Mouse (Mus musculus): ENCODE results near the gene Ldlrad3. TPM values are rescaled to one million over a fixed set of nuclear protein-coding genes. Genes with fewer than 3 reads are reported as not detected.

Gene Ldlrad3
- polyA plus RNA-seq, 1 experiment: 3.7 TPM

GRCm38 (mm10) chr2:102216817-102217216 lies 30.6 kb upstream of the Ldlrad3 start:
- no peak overlapping the region for H3K4me3 ChIP-seq (replicated peaks; ENCODE audit: control insufficient read depth, low read depth, low read length)
- 76% methylated on average over 1 of the region's 1 CpGs for WGBS

DNA sequence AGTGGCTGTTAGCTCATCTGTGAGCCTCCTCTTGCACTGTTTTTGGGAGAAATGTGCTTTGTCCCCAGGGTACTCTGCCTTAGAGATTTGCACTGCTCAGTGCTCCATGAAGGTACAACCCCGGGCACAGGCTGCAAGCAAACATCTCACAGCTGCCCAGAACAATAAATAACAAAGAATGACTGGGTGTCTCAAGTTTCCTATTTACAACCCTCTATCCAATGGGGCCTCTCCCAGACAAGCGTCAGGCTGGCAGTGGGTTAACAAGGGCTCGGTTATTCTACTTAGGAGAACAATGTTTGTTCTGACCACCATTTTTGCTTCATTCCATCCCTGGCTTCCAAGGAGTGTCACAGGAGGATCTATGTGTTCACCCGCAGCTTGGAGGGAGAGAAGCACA lies 25.9 kb upstream of the Ldlrad3 start:
- Histone ChIP-seq H3K4me3 (replicated peaks; ENCODE audit: control insufficient read depth, low read depth, low read length) (no peak overlapping the region), H3K27ac (ENCODE audit: control insufficient read depth, insufficient read depth, low read depth, low read length, poor library complexity) (no peak overlapping the region), H3K4me1 (ENCODE audit: control insufficient read depth, insufficient read depth, low read length) (no peaks in the 10 kb centered on the region)
- no peak for TF ChIP-seq CTCF (IDR thresholded peaks at IDR 0.05; ENCODE audit: control insufficient read depth, insufficient read depth, low read length)
- no peak for TF ChIP-seq POLR2A (IDR thresholded peaks at IDR 0.05; ENCODE audit: borderline replicate concordance, control insufficient read depth, low read depth, low read length)
- 55% methylated on average over 4 of the region's 4 CpGs for WGBS

More at GRCm38 (mm10) chr2:102216817-102217216, 30.6 kb upstream of the Ldlrad3 start:
- H3K27ac ChIP-seq (ENCODE audit: control insufficient read depth, insufficient read depth, low read depth, low read length, poor library complexity): no peak overlapping the region
- TF ChIP-seq POLR2A (IDR thresholded peaks at IDR 0.05; ENCODE audit: borderline replicate concordance, control insufficient read depth, low read depth, low read length): no peak
- no peak for TF ChIP-seq CTCF (IDR thresholded peaks at IDR 0.05; ENCODE audit: control insufficient read depth, insufficient read depth, low read length)
- H3K4me1 ChIP-seq (ENCODE audit: control insufficient read depth, insufficient read depth, low read length): no peaks in the 10 kb centered on the region

DNA sequence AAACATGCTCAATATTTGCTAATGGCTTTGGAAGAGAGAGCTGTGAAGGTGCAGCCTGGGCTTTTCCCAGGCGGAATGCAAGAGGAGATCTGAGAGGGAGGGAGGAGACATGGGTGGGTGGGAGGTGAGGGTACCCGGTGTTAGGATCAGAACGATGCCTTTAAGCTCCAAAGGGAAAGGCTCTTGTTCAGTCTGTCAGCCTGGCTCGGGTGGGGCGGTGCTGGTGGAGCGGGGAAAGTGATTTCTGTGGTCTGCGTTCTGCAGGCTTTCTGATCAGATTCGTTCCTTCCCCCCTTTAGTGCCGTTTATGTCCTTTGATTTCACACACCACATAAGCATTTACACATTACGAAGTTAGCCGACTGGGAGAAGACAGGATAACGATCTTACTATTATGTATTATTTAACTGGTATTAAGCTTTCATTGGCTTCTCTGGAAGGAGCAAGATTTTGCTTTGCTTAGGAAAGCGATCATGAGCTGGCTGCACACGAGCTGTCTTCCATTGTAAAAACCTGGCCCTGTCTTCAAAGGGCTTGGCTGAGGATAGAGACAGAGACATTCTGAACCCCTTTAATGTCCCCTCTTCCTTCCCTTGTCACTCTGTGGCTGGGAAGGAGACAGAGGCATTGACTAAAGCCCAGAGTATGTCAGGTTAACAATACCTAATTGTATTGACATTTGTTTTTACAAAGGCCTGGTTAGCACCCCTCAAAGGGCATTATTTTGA lies 19.7 kb upstream of the Ldlrad3 start:
- Histone ChIP-seq H3K27ac (ENCODE audit: control insufficient read depth, insufficient read depth, low read depth, low read length, poor library complexity) (no peak overlapping the region), H3K4me3 (replicated peaks; ENCODE audit: control insufficient read depth, low read depth, low read length) (no peak overlapping the region), H3K4me1 (ENCODE audit: control insufficient read depth, insufficient read depth, low read length) (peaks cover 1% of the 10 kb centered on the region)
- no peak for TF ChIP-seq CTCF (IDR thresholded peaks at IDR 0.05; ENCODE audit: control insufficient read depth, insufficient read depth, low read length)
- 44% methylated on average over 14 of the region's 14 CpGs for WGBS

DNA sequence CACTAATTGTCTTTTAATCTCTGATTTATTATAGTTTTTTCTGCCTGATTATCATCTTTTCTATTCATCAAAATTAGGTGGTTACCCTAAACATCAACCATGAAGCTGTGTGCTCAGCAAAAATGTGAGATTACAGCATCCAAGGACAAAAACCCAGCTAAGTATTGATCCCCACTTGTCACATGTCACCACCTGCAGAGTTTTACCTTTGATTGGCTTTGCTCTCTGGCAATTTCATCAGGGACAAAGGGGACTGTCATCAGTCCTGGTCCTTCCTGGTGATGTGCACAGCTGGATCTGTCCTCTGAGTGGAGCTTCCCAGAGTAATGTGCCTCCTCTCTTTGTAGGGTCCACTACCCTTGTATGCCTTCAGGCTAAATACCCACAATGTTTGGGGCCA lies 17.3 kb upstream of the Ldlrad3 start:
- no peak for TF ChIP-seq POLR2A (IDR thresholded peaks at IDR 0.05; ENCODE audit: borderline replicate concordance, control insufficient read depth, low read depth, low read length)
- no peak for TF ChIP-seq CTCF (IDR thresholded peaks at IDR 0.05; ENCODE audit: control insufficient read depth, insufficient read depth, low read length)
- peaks cover 1% of the 10 kb centered on the region for H3K4me1 ChIP-seq (ENCODE audit: control insufficient read depth, insufficient read depth, low read length)
- H3K27ac ChIP-seq (ENCODE audit: control insufficient read depth, insufficient read depth, low read depth, low read length, poor library complexity): no peak overlapping the region
- no peak overlapping the region for H3K4me3 ChIP-seq (replicated peaks; ENCODE audit: control insufficient read depth, low read depth, low read length)

- Histone ChIP-seq H3K4me3 (replicated peaks; ENCODE audit: control insufficient read depth, low read depth, low read length) (no peak overlapping the region), H3K4me1 (ENCODE audit: control insufficient read depth, insufficient read depth, low read length) (peaks cover 1% of the 10 kb centered on the region), H3K27ac (ENCODE audit: control insufficient read depth, insufficient read depth, low read depth, low read length, poor library complexity) (no peak overlapping the region)
- 58% methylated on average over 2 of the region's 2 CpGs for WGBS
- TF ChIP-seq CTCF (IDR thresholded peaks at IDR 0.05; ENCODE audit: control insufficient read depth, insufficient read depth, low read length): no peak
- TF ChIP-seq POLR2A (IDR thresholded peaks at IDR 0.05; ENCODE audit: borderline replicate concordance, control insufficient read depth, low read depth, low read length): no peak
These were observed 16.1 kb upstream of the Ldlrad3 start for GRCm38 (mm10) chr2:102202211-102202770.

DNA sequence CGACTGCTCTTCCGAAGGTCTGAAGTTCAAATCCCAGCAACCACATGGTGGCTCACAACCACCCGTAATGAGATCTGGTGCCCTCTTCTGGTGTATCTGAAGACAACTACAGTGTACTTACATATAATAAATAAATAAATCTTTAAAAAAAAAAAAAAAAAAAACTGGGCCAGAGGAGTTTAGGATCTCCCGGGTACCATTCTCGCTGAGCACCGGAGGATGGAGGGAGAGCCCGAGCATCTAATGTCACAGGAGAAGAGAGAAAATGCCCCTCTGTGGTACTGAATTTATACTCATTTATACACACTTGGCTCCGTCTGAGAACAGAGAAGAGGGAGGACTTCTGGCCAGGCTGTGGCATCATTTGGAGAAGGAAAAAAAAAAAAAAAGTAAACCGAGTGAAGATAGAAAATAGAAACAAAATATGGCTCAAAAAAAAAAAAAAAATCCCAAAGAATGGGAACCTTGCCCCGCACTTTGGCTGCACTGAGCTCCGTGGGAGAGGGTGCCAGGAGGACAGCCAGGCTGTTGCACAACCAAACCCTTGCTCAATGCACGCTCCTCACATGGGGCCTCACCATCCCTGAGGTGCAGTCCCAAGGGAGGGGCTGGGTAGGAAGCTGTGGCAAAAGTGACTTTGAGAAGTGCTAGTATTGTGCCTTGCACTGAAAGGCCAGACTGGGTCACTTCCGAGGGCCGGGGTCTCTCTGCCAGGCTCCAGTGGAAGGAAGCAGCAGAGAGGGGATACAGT lies 15.2 kb upstream of the Ldlrad3 start:
- H3K4me1 ChIP-seq (ENCODE audit: control insufficient read depth, insufficient read depth, low read length): peaks cover 1% of the 10 kb centered on the region
- 36% methylated on average over 14 of the region's 14 CpGs for WGBS

GRCm38 (mm10) chr2:102197332-102197731 lies 11.1 kb upstream of the Ldlrad3 start:
- H3K4me3 ChIP-seq (replicated peaks; ENCODE audit: control insufficient read depth, low read depth, low read length): no peak overlapping the region
- H3K4me1 ChIP-seq (ENCODE audit: control insufficient read depth, insufficient read depth, low read length): peaks cover 1% of the 10 kb centered on the region
- TF ChIP-seq POLR2A (IDR thresholded peaks at IDR 0.05; ENCODE audit: borderline replicate concordance, control insufficient read depth, low read depth, low read length) (no peak), CTCF (IDR thresholded peaks at IDR 0.05; ENCODE audit: control insufficient read depth, insufficient read depth, low read length) (no peak)
- no peak overlapping the region for H3K27ac ChIP-seq (ENCODE audit: control insufficient read depth, insufficient read depth, low read depth, low read length, poor library complexity)
- 65% methylated on average over 1 of the region's 1 CpGs for WGBS

More for the DNA sequence above, 15.2 kb upstream of the Ldlrad3 start:
- no peak; the same call in 1 of the 2 replicates for TF ChIP-seq CTCF (IDR thresholded peaks at IDR 0.05; ENCODE audit: control insufficient read depth, insufficient read depth, low read length)
- Histone ChIP-seq H3K4me3 (replicated peaks; ENCODE audit: control insufficient read depth, low read depth, low read length) (no peak overlapping the region), H3K27ac (ENCODE audit: control insufficient read depth, insufficient read depth, low read depth, low read length, poor library complexity) (no peak overlapping the region)

- H3K4me1 ChIP-seq (ENCODE audit: control insufficient read depth, insufficient read depth, low read length): peaks cover 1% of the 10 kb centered on the region
- no peak overlapping the region for H3K4me3 ChIP-seq (replicated peaks; ENCODE audit: control insufficient read depth, low read depth, low read length)
- 66% methylated on average over 8 of the region's 8 CpGs for WGBS
- H3K27ac ChIP-seq (ENCODE audit: control insufficient read depth, insufficient read depth, low read depth, low read length, poor library complexity): no peak overlapping the region
- no peak for TF ChIP-seq POLR2A (IDR thresholded peaks at IDR 0.05; ENCODE audit: borderline replicate concordance, control insufficient read depth, low read depth, low read length)
- TF ChIP-seq CTCF (IDR thresholded peaks at IDR 0.05; ENCODE audit: control insufficient read depth, insufficient read depth, low read length): no peak
These were observed 10.5 kb upstream of the Ldlrad3 start for GRCm38 (mm10) chr2:102196709-102197108.

Measured in bone marrow, adult 2 months (tissue).